Mouse (Mus musculus) E14TG2a.4 (cell line): ENCODE results near the gene Iqub.

Experiments
- CTCF ChIP-seq: conservative IDR thresholded peaks from 2 replicates; pipeline ENCODE4 v1.5.1; 2014; ENCODE audit warnings: low read length
- NANOG ChIP-seq: IDR thresholded peaks from 2 replicates; pipeline ENCODE4 v1.6.1; 2014; ENCODE audit warnings: borderline replicate concordance, low read length, mixed read lengths

- TF ChIP-seq CTCF, result no peak
- no peak for TF ChIP-seq NANOG
These were observed 17.9 kb upstream of the Iqub start for GRCm38 (mm10) chr6:24532804-24533203.
